Mouse (Mus musculus) urinary bladder, postnatal 25 days (tissue): ENCODE measurements around the gene Ppia.
"Not testable (repeated sequence)": the region's sequence is repeated elsewhere in the genome, so short reads cannot be mapped to it uniquely, and the experiment has no call there.

Experiments used
- DNase-seq: peaks from one replicate; pipeline ENCODE4 v3.0.0; 2022; ENCODE audit warnings: low spot score

Ppia gene

DNA sequence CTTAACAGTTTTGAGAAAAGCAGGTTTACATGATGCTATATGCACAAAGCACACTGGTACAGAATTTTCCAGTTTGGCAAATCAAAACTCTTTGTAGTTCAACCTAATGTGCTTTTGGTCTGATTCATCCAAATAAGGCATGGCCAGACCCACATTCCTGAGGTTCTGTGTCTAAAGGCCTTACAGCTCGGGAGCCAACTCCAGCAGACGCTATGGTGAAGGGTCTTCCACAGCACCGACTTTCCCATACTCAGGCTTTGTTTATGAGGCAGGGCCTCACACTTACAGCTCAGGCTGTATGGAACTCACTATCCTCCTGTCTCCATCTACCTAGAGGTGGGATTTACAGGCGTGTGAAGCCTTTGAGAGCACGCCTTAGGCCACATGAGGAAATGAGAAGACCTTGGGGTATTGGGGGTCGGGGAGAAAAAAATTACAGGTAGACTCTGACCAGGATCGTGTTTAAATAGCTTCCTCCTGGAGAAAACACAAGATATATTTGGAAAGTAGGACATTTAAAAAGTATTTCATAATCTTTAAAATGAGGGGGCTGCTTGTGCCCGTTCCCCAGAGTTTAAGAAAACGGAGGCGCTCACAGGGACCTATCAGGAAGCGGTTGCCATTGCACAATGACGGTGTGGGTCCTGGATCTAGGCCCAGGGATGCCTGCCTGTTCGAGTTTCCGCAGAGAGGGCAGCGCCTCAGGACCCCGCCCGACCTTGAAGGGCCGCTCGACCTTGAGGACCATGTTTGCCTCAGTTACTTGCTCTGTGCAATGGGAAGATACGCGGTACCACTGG is at the start of gene Ppia:
Gene Ppia, plus strand, starts transcription at position 693 of the 800 bp plus-strand sequence.
- DNase-seq, result no peak

- DNase-seq, result peak; percentile 74
These were observed 49.4 kb upstream of the Ppia start for GRCm38 (mm10) chr11:6365885-6366284.

DNA sequence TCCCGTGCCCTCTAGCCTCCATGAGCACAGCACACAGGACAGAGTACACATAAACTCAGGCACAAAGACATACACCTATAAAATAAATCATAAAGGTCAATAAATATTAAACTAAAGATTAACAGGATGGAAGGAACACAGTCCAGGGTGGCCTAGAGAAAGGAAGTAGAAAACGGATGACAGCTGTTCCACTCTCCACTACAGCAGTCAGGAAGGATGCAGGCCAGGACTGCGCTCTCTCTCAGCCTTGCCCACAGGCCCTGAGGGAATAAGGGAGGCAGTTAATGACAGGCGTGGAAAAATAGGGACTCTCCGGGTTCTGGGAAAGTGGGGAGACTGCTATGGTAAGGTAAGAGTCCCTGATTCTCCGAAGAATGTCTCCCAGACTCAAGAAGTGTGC is 48.8 kb upstream of the Ppia start:
- no peak for DNase-seq

GRCm38 (mm10) chr11:6367156-6367555 is 48.1 kb upstream of the Ppia start:
- no peak for DNase-seq

GRCm38 (mm10) chr11:6367986-6368385 is 47.3 kb upstream of the Ppia start:
- DNase-seq, result not testable (repeated sequence)

DNA sequence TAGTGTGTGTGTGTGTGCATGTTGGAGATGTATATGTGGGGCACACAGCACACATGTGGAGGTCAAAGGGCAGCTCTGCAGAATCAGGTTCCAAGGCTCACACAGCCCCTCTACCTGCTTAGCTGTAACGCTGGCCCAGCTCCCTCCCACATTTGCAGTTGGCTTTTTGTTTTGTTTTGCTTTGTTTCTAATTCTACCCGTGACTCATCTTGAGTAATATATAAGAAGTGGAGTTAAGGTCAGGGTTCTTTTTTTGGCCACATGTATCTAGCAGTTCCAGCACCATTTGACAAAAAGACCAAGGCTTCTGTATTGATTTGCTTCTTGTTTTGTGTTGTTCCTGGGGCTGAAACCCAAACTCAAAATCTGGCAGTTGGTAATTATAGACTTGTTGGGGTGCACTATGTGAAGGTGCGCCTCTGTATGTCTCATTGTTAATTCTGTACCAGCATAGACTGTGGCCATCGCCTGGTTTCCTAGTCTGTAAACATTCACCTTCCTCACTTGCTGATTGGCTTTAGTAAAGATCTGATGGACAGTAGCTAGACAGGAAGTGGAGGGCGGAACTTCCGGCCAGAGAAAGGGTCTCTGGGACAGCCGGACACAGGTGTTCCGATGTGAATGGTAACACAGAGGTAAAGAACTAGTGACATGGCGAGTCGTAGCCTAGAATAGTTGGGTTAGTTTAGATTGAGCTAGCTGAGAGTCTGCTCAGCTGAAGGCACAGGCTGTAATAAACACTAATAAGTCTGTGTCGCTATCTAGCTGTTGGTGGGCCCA is 43.7 kb upstream of the Ppia start:
- no peak for DNase-seq

DNA sequence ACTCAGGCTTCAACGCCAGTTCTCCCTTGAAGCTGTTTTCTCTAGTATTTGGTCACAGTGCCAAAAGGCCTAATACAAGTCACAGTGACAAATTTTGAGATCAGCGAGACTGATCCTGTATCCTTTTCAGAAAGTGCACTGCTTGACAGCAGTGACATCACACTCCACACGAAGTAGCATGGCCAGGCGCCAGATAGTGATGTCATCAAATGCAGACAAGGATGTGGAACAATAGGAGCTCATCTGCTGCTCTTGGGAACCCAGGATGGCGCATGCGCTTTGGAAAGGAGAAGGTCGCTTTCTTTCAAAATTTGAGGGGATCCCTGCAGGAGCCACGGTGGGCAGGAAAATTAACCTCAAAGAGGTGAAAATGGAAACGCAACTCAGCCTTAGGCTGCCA is 42.5 kb upstream of the Ppia start:
- no peak for DNase-seq

- no peak for DNase-seq
These were observed 34.3 kb upstream of the Ppia start for GRCm38 (mm10) chr11:6380916-6381315.

DNA sequence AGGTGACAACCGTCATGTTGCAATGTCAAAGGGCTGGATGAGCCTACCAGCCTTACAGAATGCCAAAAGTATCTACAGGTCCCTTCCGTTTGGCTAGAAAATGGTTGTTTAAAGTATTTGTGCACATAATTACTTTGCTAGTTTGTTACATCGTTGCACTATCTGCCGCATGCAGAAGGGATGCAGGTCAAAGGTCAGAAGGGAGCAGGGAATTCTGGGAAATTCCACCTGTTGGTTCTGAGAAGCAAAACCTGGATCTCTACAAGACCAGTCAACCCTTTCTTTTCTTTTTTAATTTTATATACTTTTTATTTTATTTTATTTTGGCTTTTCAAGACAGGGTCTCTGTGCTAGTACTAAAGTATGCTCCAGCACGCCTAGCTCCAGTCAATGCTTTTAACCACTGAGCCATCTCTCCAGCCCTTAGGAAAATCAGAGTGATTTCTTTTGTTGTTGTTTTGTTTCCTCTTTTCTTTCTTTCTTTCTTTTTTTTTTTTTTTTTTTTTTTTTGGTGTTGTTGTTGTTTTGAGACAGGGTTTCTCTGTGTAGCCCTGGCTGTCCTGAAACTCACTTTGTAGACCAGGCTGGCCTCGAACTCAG is 27.0 kb upstream of the Ppia start:
- DNase-seq, result no peak

DNA sequence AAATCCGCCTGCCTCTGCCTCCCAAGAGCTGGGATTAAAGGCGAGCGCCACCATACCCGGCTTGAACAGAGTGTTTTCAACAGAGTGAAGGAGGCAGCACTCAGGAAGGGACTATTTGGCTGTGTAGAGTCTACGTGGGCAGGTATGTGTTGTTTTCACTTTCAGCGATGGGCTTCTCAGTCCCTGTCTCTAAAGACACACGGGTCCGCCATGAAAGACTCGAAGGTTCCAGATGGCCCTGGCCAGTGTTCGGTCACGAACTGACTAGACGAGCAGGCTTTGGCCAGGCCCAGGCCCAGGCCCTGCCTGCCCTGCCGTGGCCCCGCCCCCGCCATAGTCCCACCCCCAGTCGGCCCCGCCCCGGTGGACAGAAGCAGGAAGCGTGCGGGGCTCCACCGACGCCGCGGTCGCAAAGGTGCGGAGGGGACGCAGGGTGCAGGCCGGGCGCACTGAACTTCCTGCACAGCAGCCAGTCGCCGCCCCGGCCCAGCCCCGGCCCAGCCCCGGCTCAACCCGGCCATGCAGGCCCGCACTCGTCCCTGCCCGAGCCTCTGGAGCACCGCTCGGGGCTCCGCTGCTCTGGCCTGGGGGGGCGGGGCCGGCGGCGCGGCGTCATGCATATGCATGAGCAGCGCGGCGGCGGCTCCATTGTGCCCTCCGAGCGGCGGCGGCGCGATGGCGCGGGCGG is 26.4 kb upstream of the Ppia start, which contains the start of gene Zmiz2:
Gene Zmiz2, plus strand, starts transcription at position 349 of the 688 bp plus-strand sequence.
- DNase-seq, result peak; percentile 94

DNA sequence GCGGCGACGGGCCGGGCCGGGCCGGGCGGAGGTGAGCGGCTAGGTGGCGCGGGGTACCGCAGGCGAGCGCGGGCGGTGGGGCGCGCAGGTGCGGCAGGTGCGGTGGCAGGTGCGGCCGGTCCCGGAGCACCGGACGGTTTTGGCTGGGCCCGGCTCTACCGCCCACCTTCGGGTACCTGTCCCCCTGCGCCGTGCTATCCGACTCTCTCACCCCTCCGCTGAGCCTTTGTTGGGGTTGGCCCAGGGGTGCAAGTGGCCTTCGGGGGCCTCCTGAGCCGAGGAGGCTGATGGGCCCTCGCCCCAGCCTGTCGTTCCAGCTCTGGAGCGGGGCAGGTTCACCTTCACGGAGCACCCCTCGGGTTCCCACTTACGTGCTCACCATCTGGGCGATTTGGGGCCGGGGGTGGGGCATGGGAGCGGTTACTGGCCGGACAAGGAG is 25.7 kb upstream of the Ppia start:
- DNase-seq, result no peak

- no peak for DNase-seq
These were observed 24.7 kb upstream of the Ppia start for GRCm38 (mm10) chr11:6390376-6391053.

GRCm38 (mm10) chr11:6391516-6392276 is 23.5 kb upstream of the Ppia start:
- no peak for DNase-seq

GRCm38 (mm10) chr11:6392857-6393256 is 22.4 kb upstream of the Ppia start:
- no peak for DNase-seq

- no peak for DNase-seq
These were observed 21.4 kb upstream of the Ppia start for GRCm38 (mm10) chr11:6393866-6394265.

GRCm38 (mm10) chr11:6395565-6395964 is 19.7 kb upstream of the Ppia start:
- DNase-seq, result no peak

DNA sequence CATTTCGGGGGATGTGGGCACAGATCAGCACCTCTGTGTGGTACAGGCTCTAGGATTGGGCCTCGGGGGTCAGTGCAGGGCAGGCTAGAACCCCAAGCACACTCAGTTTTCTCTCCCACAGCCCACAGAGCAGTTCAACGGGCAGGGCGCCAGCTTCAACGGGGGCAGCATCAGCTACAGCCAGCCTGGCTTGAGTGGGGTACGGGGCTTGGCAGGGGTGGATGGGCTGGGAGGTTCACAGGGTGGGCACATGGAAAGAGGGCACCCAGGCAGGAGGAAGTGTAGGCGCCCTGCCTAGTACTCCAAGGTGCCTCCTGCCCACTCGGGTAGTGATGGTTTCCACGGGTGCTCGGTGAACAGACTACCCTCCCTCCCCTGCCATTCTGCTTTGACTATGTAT is 17.1 kb upstream of the Ppia start:
- DNase-seq, result no peak

- DNase-seq, result peak; percentile 82
These were observed 12.4 kb upstream of the Ppia start for GRCm38 (mm10) chr11:6402515-6403510.

GRCm38 (mm10) chr11:6403830-6404405 is 11.3 kb upstream of the Ppia start:
- DNase-seq, result no peak
